Mouse (Mus musculus) ES-Bruce4 (cell line): Measurements from ENCODE around the gene Lrrc8a. TPM values are rescaled to one million over a fixed set of nuclear protein-coding genes. Genes with fewer than 3 reads are reported as not detected.

ENCODE experiments used
- H3K27ac ChIP-seq: 2 replicates; pipeline ENCODE4 v1.5.1; 2012; ENCODE audit warnings: low read length, inconsistent platforms; ENCODE audit not compliant: insufficient read depth
- H3K27me3 ChIP-seq: 2 replicates; pipeline ENCODE4 v1.6.1; 2012; ENCODE audit warnings: mild to moderate bottlenecking, low read length, inconsistent platforms; ENCODE audit not compliant: control insufficient read depth, poor library complexity, insufficient read depth, severe bottlenecking
- H3K36me3 ChIP-seq: 2 replicates; pipeline ENCODE4 v1.6.1; 2012; ENCODE audit warnings: inconsistent platforms, mild to moderate bottlenecking, low read length, moderate library complexity; ENCODE audit not compliant: control insufficient read depth, poor library complexity, insufficient read depth, severe bottlenecking
- H3K4me1 ChIP-seq: one replicate; pipeline ENCODE4 v1.8.1; 2011; ENCODE audit warnings: low read length; ENCODE audit not compliant: control insufficient read depth, insufficient read depth
- H3K4me3 ChIP-seq: 2 replicates; pipeline ENCODE4 v1.5.1; 2011; ENCODE audit warnings: low read depth, mild to moderate bottlenecking, low read length
- H3K9ac ChIP-seq: 2 replicates; pipeline ENCODE4 v1.6.1; 2012; ENCODE audit warnings: low read depth, mild to moderate bottlenecking, inconsistent platforms; ENCODE audit not compliant: poor library complexity, severe bottlenecking
- H3K9me3 ChIP-seq: replicated peaks from 2 replicates; pipeline ENCODE4 v1.6.1; 2012; ENCODE audit warnings: mild to moderate bottlenecking, low read length, inconsistent platforms; ENCODE audit not compliant: control insufficient read depth, poor library complexity, insufficient read depth, severe bottlenecking
- CTCF ChIP-seq: IDR thresholded peaks from one replicate; pipeline ENCODE4 v1.8.1; 2011; ENCODE audit warnings: low read depth, low read length
- EP300 ChIP-seq: IDR thresholded peaks from 2 replicates; pipeline ENCODE4 v1.6.1; 2011; ENCODE audit warnings: low read depth, low read length; ENCODE audit not compliant: insufficient read depth
- POLR2A ChIP-seq: IDR thresholded peaks from one replicate; pipeline ENCODE4 v1.8.1; 2011; ENCODE audit warnings: low read length; ENCODE audit not compliant: insufficient read depth
- polyA plus RNA-seq: library from polyadenylated mRNA; stranded (reverse); fragments of >200 nt; gene quantifications from 2 replicates; pipeline ENCODE4 v1.2.4, GENCODE M21; 2011; ENCODE audit warnings: low read depth; ENCODE audit not compliant: missing spikeins, insufficient read depth, insufficient read length

Lrrc8a gene
- polyA plus RNA-seq, 1 experiment, result 19.2 TPM

GRCm38 (mm10) chr2:30266392-30266941 lies 29.0 kb downstream of the Lrrc8a start:
- Histone ChIP-seq H3K9ac (peak overlapping the region; percentile 55), H3K9me3 (no peaks in the 10 kb centered on the region), H3K4me3 (peak overlapping the region; percentile 30), H3K36me3 (no peaks in the 10 kb centered on the region), H3K27me3 (no peaks in the 10 kb centered on the region), H3K4me1 (peaks cover 6% of the 10 kb centered on the region), H3K27ac (peak overlapping the region; percentile 83)
- TF ChIP-seq POLR2A (no peak), CTCF (no peak), EP300 (no peak)

- Histone ChIP-seq H3K27me3 (no peaks in the 10 kb centered on the region), H3K9ac (no peak overlapping the region), H3K4me1 (peaks cover 6% of the 10 kb centered on the region), H3K27ac (peak overlapping the region; percentile 66; the same call in 1 of the 2 replicates), H3K4me3 (no peak overlapping the region), H3K9me3 (no peaks in the 10 kb centered on the region), H3K36me3 (no peaks in the 10 kb centered on the region)
- TF ChIP-seq POLR2A (no peak), CTCF (no peak), EP300 (no peak)
These were observed 30.0 kb downstream of the Lrrc8a start for GRCm38 (mm10) chr2:30267466-30267865.

GRCm38 (mm10) chr2:30268371-30268770 lies 30.9 kb downstream of the Lrrc8a start:
- H3K27ac ChIP-seq, result no peak overlapping the region
- no peaks in the 10 kb centered on the region for H3K9me3 ChIP-seq
- no peak overlapping the region for H3K4me3 ChIP-seq
- TF ChIP-seq CTCF (no peak), POLR2A (no peak), EP300 (no peak)
- peaks cover 6% of the 10 kb centered on the region for H3K4me1 ChIP-seq
- no peaks in the 10 kb centered on the region for H3K36me3 ChIP-seq
- no peaks in the 10 kb centered on the region for H3K27me3 ChIP-seq
- H3K9ac ChIP-seq, result no peak overlapping the region

GRCm38 (mm10) chr2:30269241-30269990 lies 31.9 kb downstream of the Lrrc8a start:
- Histone ChIP-seq H3K4me1 (peaks cover 3% of the 10 kb centered on the region), H3K9ac (no peak overlapping the region), H3K4me3 (no peak overlapping the region), H3K9me3 (no peaks in the 10 kb centered on the region), H3K27ac (no peak overlapping the region), H3K27me3 (no peaks in the 10 kb centered on the region), H3K36me3 (no peaks in the 10 kb centered on the region)
- TF ChIP-seq CTCF, result no peak
- no peak for TF ChIP-seq POLR2A
- no peak for TF ChIP-seq EP300

GRCm38 (mm10) chr2:30270134-30270533 lies 32.6 kb downstream of the Lrrc8a start:
- no peak overlapping the region for H3K27ac ChIP-seq
- H3K27me3 ChIP-seq, result no peaks in the 10 kb centered on the region
- no peak overlapping the region for H3K4me3 ChIP-seq
- H3K9me3 ChIP-seq, result no peaks in the 10 kb centered on the region
- TF ChIP-seq EP300, result no peak
- no peak for TF ChIP-seq POLR2A
- no peak for TF ChIP-seq CTCF
- no peak overlapping the region for H3K9ac ChIP-seq
- no peaks in the 10 kb centered on the region for H3K36me3 ChIP-seq
- H3K4me1 ChIP-seq, result peaks cover 3% of the 10 kb centered on the region

- no peaks in the 10 kb centered on the region for H3K36me3 ChIP-seq
- no peaks in the 10 kb centered on the region for H3K27me3 ChIP-seq
- no peak within 1 kb of the TSS for H3K27ac ChIP-seq
- H3K4me3 ChIP-seq, result no peak within 1 kb of the TSS
- TF ChIP-seq EP300, result no peak
- no peak for TF ChIP-seq CTCF
- no peak for TF ChIP-seq POLR2A
- peaks cover 3% of the 10 kb centered on the region for H3K4me1 ChIP-seq
- H3K9ac ChIP-seq, result no peak within 1 kb of the TSS
- H3K9me3 ChIP-seq, result no peaks in the 10 kb centered on the region
These were observed 43.2 kb downstream of the Lrrc8a start, which contains the start of gene Gm28038 for GRCm38 (mm10) chr2:30280743-30281142. TSS of gene Gm28038 (plus strand) at chr2:30281043.
